Mouse (Mus musculus): ENCODE results near the gene Wdsub1.

The Wdsub1 gene

DNA sequence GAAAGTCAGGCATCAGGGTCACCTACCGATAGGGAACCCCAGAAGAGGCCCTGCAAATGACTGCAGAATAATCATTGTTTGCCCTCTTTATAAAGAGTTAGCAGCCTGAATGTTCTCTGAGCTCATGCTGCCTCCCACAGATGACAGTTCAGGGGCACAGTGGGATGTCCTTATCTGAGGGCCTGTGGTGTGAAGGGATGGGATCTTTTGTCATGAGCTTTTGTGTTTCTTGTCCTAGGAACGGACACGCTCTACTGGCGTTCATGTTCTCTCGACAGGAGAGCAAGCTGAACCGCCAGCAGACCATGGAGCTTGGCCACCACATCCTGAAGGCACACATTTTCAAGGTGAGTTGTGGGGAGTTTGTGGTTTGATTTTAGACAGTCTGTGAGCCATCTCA lies 76.4 kb downstream of the Wdsub1 start:
- DNase-seq (ENCODE audit: extremely low spot score, low spot score) = no peak

- DNase-seq (ENCODE audit: extremely low spot score, low spot score) = no peak
Observed at GRCm38 (mm10) chr2:59805595-59805994, 76.8 kb downstream of the Wdsub1 start.

GRCm38 (mm10) chr2:59802722-59803387 lies 79.5 kb downstream of the Wdsub1 start:
- DNase-seq (ENCODE audit: extremely low spot score, low spot score) = no peak
